Mouse (Mus musculus) liver, adult 2 months (tissue): Measurements from ENCODE around the gene Ifi47.

Experiments
- CTCF ChIP-seq: fragments of 200-500 bp; IDR thresholded peaks from 2 replicates; pipeline ENCODE4 v1.5.1; 2011; ENCODE audit warnings: low read depth, low read length, control low read depth
- POLR2A ChIP-seq: fragments of 200-500 bp; IDR thresholded peaks from 2 replicates; pipeline ENCODE4 v1.6.1; 2011; ENCODE audit warnings: low read length, control low read depth; ENCODE audit not compliant: insufficient read depth; ENCODE audit errors: extremely low read depth

- no peak for TF ChIP-seq CTCF
- no peak for TF ChIP-seq POLR2A
These were observed 19.0 kb downstream of the Ifi47 start for GRCm38 (mm10) chr11:49095367-49095766.
